Mouse (Mus musculus) neural tube, embryonic 11.5 days (tissue): Measurements from ENCODE around the gene Olfml2b. TPM values are rescaled to one million over a fixed set of nuclear protein-coding genes. Genes with fewer than 3 reads are reported as not detected.

ENCODE experiments used
- ATAC-seq: fragments of 200-750 bp; cut with Nextera tagmentation; 2 replicates; pipeline ENCODE4 v1.8.0; 2017; ENCODE audit warnings: moderate number of reproducible peaks, mild to moderate bottlenecking, moderate TSS enrichment, moderate library complexity; ENCODE audit not compliant: insufficient read depth, low FRiP score, low TSS enrichment
- DNase-seq: peaks from one replicate; pipeline ENCODE4 v3.0.0-alpha.2; 2015; ENCODE audit warnings: low spot score
- H3K27ac ChIP-seq: fragments of 300-500 bp; sonication (generic); 2 replicates; pipeline ENCODE4 v1.5.1; 2014; ENCODE audit warnings: low read depth, mild to moderate bottlenecking, low read length
- H3K27me3 ChIP-seq: fragments of 300-500 bp; sonication (generic); 2 replicates; pipeline ENCODE4 v1.6.1; 2014; ENCODE audit warnings: mild to moderate bottlenecking, low read length, mixed read lengths; ENCODE audit not compliant: control insufficient read depth, insufficient read depth
- H3K36me3 ChIP-seq: fragments of 300-500 bp; sonication (generic); 2 replicates; pipeline ENCODE4 v1.6.1; 2014; ENCODE audit warnings: mild to moderate bottlenecking, low read length, moderate library complexity, mixed read lengths; ENCODE audit not compliant: control insufficient read depth, insufficient read depth
- H3K4me1 ChIP-seq: fragments of 300-500 bp; sonication (generic); 2 replicates; pipeline ENCODE4 v1.6.1; 2014; ENCODE audit warnings: low read length, mixed read lengths; ENCODE audit not compliant: control insufficient read depth, insufficient read depth
- H3K4me2 ChIP-seq: fragments of 300-500 bp; sonication (generic); 2 replicates; pipeline ENCODE4 v1.6.1; 2014; ENCODE audit warnings: low read depth, mild to moderate bottlenecking, moderate library complexity
- H3K4me3 ChIP-seq: fragments of 300-500 bp; sonication (generic); 2 replicates; pipeline ENCODE4 v1.5.1; 2014; ENCODE audit warnings: low read depth, low read length
- H3K9ac ChIP-seq: fragments of 300-500 bp; sonication (generic); 2 replicates; pipeline ENCODE4 v1.6.1; 2014; ENCODE audit warnings: mild to moderate bottlenecking, low read length
- H3K9me3 ChIP-seq: fragments of 300-500 bp; sonication (generic); 2 replicates; pipeline ENCODE4 v1.6.1; 2016; ENCODE audit warnings: low read length; ENCODE audit not compliant: control insufficient read depth
- WGBS: fragments of 180-500 bp; shearing (Covaris S2); extraction: QIAGEN DNeasy Blood & Tissue Kit; methylation state at CpG from one replicate; pipeline ENCODE4 v1.1.7; 2014; 5-methylcytosine and 5-hydroxymethylcytosine counted together
- polyA plus RNA-seq: library from polyadenylated mRNA; unstranded; fragments of >200 nt; fragmentation: Nextera tagmentation; extraction: Ambion mirVana; gene quantifications from 2 replicates; pipeline ENCODE4 v1.2.1, GENCODE M21; 2014

Olfml2b gene
- polyA plus RNA-seq, 1 experiment from 2014 or later: 11.4 TPM

GRCm38 (mm10) chr1:170698771-170699170, 54.4 kb downstream of the Olfml2b start:
- Histone ChIP-seq H3K27me3 (no peaks in the 10 kb centered on the region), H3K4me3 (no peak overlapping the region), H3K4me2 (no peak overlapping the region), H3K36me3 (no peaks in the 10 kb centered on the region), H3K4me1 (0 out of 2 replicates have a peak, but pooled peaks cover 5% of the 10 kb centered on the region), H3K9me3 (no peaks in the 10 kb centered on the region), H3K9ac (no peak overlapping the region), H3K27ac (no peak overlapping the region)
- DNase-seq (no peak), ATAC-seq (no peak)
- WGBS: 89% methylated on average over 3 of the region's 3 CpGs

- Histone ChIP-seq H3K9me3 (no peaks in the 10 kb centered on the region), H3K9ac (no peak overlapping the region), H3K4me3 (no peak overlapping the region), H3K36me3 (no peaks in the 10 kb centered on the region), H3K27me3 (no peaks in the 10 kb centered on the region), H3K27ac (no peak overlapping the region), H3K4me1 (0 out of 2 replicates have a peak, but pooled peaks cover 5% of the 10 kb centered on the region), H3K4me2 (no peak overlapping the region)
- DNase-seq: no peak
- ATAC-seq: no peak
- 86% methylated on average over 9 of the region's 9 CpGs for whole genome bisulfite sequencing
Measured at GRCm38 (mm10) chr1:170699553-170699952, 55.2 kb downstream of the Olfml2b start.

- Histone ChIP-seq H3K27ac (no peak overlapping the region), H3K9ac (no peak overlapping the region), H3K4me1 (0 out of 2 replicates have a peak, but pooled peaks cover 5% of the 10 kb centered on the region), H3K36me3 (no peaks in the 10 kb centered on the region), H3K4me2 (no peak overlapping the region), H3K4me3 (no peak overlapping the region), H3K9me3 (no peaks in the 10 kb centered on the region), H3K27me3 (no peaks in the 10 kb centered on the region)
- no peak for ATAC-seq
- no peak for DNase-seq
- 87% methylated on average over 3 of the region's 3 CpGs for WGBS
Measured at GRCm38 (mm10) chr1:170700496-170701027, 56.2 kb downstream of the Olfml2b start.

DNA sequence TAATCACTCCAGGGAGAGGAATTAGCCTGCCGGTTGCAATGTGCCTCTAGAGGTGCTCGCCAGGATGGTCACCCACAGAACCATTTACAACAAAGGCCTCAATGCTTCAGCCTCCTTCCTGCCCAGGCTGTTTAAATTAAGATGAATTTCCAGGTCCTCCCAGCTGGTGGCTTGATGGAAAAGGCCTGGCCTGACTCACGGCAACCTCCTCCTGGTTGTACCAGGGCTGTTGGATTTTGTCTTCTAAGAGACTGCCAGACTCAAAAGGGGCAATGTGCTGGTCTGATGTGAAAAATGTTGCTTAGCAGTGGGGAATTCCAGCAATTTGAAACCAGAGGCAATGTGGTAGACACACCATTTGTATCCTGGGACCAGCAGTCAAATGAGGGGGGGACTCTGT, 56.8 kb downstream of the Olfml2b start:
- ATAC-seq (no peak), DNase-seq (no peak)
- Histone ChIP-seq H3K36me3 (no peaks in the 10 kb centered on the region), H3K27ac (no peak overlapping the region), H3K4me2 (no peak overlapping the region), H3K4me1 (0 out of 2 replicates have a peak, but pooled peaks cover 5% of the 10 kb centered on the region), H3K27me3 (no peaks in the 10 kb centered on the region), H3K4me3 (no peak overlapping the region), H3K9me3 (no peaks in the 10 kb centered on the region), H3K9ac (no peak overlapping the region)
- 46% methylated on average over 3 of the region's 3 CpGs for WGBS

DNA sequence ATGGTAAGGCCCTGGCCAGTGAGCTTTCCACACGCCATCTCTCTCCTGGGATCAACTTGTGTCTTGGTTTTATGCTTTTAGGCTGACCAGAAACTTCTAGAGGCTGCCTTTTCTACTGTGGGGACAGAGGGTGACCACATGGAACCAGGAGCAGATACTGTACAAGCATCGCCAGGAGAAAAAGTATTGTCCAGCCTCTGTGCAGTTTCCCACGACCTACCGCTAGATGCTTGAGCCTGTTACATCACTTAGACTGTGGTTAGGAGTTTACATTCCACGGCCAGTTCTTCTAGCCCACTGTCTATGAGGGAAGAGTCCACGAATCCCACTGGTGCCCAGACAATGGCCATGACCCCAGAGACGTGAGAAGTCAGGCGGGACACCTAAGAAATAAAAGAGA, 57.2 kb downstream of the Olfml2b start:
- Histone ChIP-seq H3K27ac (no peak overlapping the region), H3K9me3 (no peaks in the 10 kb centered on the region), H3K36me3 (no peaks in the 10 kb centered on the region), H3K9ac (no peak overlapping the region), H3K4me3 (no peak overlapping the region), H3K27me3 (no peaks in the 10 kb centered on the region), H3K4me1 (0 out of 2 replicates have a peak, but pooled peaks cover 5% of the 10 kb centered on the region), H3K4me2 (no peak overlapping the region)
- 79% methylated on average over 8 of the region's 8 CpGs for WGBS
- ATAC-seq: no peak
- DNase-seq: no peak

DNA sequence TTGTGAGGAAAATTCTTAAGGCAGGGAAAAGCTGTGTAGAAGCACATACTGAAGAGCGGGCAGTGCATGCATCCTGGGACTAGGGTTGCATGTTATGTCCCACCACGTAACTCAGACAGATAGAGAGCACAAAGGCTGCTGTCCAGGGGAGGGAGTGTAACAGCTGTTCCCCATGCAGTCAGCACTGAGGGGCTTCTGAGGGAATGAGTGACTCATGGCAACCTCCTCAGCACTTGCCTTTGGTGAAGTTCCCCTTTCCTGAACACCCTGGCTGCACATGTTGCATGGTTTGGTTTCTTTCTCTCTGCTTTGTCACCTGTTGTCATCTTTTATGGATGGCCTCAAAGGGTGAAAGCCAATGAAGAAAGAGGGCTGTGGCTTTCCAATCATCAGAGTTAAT, 57.9 kb downstream of the Olfml2b start:
- H3K27me3 ChIP-seq: no peaks in the 10 kb centered on the region
- no peak overlapping the region for H3K27ac ChIP-seq
- 86% methylated on average over 2 of the region's 2 CpGs for WGBS
- no peak overlapping the region for H3K9ac ChIP-seq
- H3K4me2 ChIP-seq: no peak overlapping the region
- H3K4me3 ChIP-seq: no peak overlapping the region
- ATAC-seq (no peak), DNase-seq (no peak)
- no peaks in the 10 kb centered on the region for H3K9me3 ChIP-seq
- no peaks in the 10 kb centered on the region for H3K36me3 ChIP-seq
- H3K4me1 ChIP-seq: 0 out of 2 replicates have a peak, but pooled peaks cover 5% of the 10 kb centered on the region

- no peak overlapping the region for H3K4me3 ChIP-seq
- H3K9ac ChIP-seq: no peak overlapping the region
- no peaks in the 10 kb centered on the region for H3K9me3 ChIP-seq
- H3K4me1 ChIP-seq: 0 out of 2 replicates have a peak, but pooled peaks cover 3% of the 10 kb centered on the region
- ATAC-seq (no peak), DNase-seq (no peak)
- no peaks in the 10 kb centered on the region for H3K27me3 ChIP-seq
- WGBS: 89% methylated on average over 6 of the region's 6 CpGs
- no peak overlapping the region for H3K4me2 ChIP-seq
- no peaks in the 10 kb centered on the region for H3K36me3 ChIP-seq
- no peak overlapping the region for H3K27ac ChIP-seq
Measured at GRCm38 (mm10) chr1:170702958-170703357, 58.6 kb downstream of the Olfml2b start.

DNA sequence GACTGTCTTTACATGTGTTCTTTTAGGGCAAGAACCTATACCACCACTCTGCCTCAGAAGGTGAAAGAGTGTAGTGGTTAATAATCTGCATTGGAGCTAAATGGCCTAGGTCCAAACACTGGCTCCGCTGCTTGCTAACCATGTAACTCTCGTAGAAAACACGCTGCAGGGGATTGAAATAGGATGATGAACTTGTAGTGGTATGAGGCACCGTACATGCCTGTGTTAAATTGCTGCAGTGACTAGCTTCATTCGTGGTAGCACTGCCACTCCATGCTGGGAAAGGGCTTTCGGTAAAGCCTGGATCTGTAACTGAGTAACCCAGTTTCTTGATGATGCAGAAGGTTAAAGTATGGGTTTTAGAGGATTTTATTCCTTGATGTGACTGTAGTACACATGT, 59.8 kb downstream of the Olfml2b start:
- Histone ChIP-seq H3K27ac (no peak overlapping the region), H3K4me1 (no peaks in the 10 kb centered on the region), H3K27me3 (no peaks in the 10 kb centered on the region), H3K36me3 (no peaks in the 10 kb centered on the region; the same call in 1 of the 2 replicates), H3K4me3 (no peak overlapping the region), H3K9ac (no peak overlapping the region), H3K4me2 (no peak overlapping the region), H3K9me3 (no peaks in the 10 kb centered on the region)
- 90% methylated on average over 6 of the region's 6 CpGs for WGBS
- ATAC-seq (no peak), DNase-seq (no peak)

DNA sequence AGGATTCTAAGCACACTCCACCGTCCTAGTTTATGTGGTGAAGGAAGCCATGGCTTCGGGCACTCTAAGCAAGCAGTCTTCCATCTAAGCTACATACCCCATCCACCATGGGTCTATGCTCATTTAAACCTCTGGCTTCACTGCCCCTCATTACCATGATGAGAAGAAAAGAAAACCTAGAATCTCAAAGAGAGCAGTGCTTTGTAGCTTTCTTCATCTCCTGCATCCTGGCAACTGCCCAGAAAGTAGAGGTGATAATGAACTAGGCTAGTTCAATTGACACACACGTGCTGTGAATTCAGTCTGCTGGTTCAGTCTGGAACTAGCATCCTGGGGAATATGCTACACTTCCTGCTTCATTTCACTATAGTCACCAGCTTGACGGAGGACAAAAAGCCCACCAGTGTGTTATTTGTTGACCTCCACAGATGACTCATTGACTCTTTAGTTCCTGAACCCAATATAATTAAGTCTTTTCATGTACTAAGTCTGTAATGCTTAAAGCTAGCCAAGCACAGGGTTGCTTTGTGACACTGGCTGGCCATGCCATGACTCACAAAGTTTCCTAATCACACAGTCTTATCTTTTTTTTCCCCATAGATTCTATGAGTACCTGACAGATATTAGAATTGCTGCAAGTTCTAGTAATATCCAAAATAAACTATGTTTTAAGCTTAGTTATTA, 60.7 kb downstream of the Olfml2b start:
- Histone ChIP-seq H3K36me3 (no peaks in the 10 kb centered on the region; the same call in 1 of the 2 replicates), H3K4me1 (no peaks in the 10 kb centered on the region), H3K27me3 (no peaks in the 10 kb centered on the region), H3K9me3 (no peaks in the 10 kb centered on the region), H3K4me2 (no peak overlapping the region), H3K9ac (no peak overlapping the region), H3K4me3 (no peak overlapping the region), H3K27ac (no peak overlapping the region)
- ATAC-seq (no peak), DNase-seq (no peak)
- 87% methylated on average over 4 of the region's 4 CpGs for WGBS
